Mouse (Mus musculus) retina, embryonic 14.5 days (tissue): ENCODE results near the gene Hdac4.

Source experiments
- DNase-seq: peaks from one replicate; pipeline ENCODE4 v3.0.0-alpha.2; 2015; ENCODE audit warnings: low spot score

The Hdac4 gene

DNA sequence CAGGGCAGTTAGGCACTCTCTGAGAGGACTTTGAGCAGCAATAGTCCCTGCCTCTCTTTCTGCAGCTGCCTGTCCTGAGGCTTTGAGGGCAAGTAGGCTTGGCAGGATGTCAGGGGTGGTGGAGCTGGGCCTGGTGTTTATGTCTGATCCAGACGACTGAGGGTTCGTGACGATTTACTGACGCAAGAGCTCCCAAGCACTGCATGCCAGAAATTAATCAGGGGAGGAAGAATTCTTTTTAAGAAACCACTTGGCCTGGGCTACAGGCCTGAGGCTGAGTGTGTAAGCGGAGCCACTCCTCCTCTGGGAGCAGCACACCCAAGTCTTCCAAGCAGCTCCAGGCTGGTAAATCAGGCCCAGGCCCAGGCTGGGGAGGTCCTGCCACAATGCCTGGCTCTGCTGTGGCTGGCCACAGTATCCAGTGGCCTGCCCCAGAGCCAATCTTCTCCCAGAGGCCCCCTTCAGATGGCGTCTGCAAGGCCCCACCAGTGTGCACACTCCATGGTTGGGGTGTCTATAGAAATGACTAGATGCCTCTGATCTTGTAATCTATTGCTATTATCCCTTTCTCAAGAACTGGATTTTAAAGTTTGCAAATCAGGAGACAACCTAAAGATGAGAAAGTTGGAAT is 64.9 kb downstream of the Hdac4 start:
- DNase-seq: no peak

GRCm38 (mm10) chr1:92129751-92130150 is 65.7 kb downstream of the Hdac4 start:
- no peak for DNase-seq

- DNase-seq: no peak
Measured at GRCm38 (mm10) chr1:92127785-92128184, 67.7 kb downstream of the Hdac4 start.

- DNase-seq: no peak
Measured at GRCm38 (mm10) chr1:92127366-92127765, 68.1 kb downstream of the Hdac4 start.

DNA sequence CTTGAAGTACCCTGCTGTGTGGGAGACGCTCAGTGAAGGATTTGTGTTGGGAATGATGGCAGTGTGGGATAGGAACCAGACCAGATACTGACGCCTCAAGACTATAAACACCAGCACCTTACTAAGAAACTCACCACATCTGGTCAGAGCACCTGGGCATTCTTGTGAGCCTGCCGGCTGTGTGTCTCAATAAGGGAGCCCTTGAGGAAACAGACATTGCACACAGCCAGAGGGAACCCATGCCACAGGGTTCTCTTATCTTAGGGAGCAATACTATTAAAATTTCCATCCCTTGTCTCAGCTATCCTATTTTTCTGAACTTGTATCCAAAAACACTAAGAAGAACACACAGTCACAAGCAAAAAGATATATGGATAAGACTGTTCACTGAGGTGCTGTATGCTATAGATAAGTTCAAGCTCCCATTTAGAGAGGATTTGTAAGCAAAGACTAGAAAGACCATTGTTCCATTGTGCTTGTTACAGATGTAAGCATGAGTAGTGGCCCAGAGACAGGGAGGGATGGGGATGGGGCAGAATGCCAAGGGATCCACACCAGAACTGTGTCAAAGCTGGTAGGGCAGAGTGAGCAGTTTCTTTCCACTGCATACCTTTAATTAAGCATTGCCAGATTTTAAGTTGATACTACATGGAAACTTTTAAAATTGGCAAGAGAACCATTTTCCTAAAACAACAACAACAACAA is 70.8 kb downstream of the Hdac4 start:
- DNase-seq: no peak

GRCm38 (mm10) chr1:92119303-92119702 is 76.2 kb downstream of the Hdac4 start:
- no peak for DNase-seq

DNA sequence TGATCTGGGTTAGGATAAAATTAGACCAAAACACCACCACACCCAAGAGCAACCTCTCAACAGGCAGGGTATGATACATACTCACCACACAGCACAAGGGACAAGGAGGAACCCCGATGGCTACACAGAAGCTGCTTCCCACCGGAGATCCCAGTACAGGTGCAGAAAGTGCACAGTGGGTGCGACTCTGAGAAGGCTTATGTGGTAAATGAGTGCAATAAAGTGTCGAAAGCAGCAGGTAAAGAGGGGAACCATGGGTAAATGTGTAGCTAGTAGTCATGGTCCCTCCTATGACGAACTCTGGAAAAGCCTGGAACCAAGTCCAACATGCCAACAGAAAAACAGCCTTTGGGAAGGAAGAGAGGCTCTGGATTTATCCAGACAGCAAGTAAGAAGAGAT is 77.9 kb downstream of the Hdac4 start:
- no peak for DNase-seq

- DNase-seq: no peak
Measured at GRCm38 (mm10) chr1:92116169-92116568, 79.3 kb downstream of the Hdac4 start.

GRCm38 (mm10) chr1:92114091-92114490 is 81.4 kb downstream of the Hdac4 start:
- DNase-seq: no peak

DNA sequence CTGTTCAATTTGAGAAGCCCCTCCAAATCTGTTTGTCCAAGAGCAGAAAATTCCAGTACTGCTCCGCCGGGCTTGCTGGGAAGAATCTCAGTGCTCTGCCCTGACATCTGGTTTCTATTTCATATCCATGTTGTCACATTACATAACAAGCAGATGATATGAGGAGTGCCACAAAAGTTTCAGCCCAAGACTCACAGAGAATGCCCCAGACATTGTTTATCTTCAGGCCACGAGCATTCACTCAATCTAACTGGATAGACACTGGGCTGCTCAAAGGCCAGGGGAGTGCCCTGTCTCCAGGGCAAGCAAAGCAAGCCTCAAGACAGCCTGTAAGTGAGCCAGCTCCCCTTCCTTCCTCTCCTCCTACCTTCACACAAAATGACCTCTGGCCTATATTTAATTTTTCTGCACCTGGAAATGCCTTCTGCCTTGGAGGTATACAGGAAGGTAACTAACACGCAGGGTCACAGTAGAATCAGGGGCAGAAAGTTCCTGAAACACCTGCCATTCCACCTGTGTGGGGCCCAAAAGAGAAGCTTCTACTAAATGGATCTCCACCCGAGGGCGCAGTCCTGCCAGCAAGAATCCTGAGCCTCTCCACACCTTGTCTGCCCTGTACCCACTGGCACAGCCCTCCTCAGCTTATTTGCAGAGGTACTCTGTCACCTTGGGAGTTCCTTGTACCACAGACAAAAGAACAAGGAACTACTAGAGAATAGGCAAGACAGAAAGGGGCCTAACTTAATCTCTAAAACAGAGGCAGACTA is 82.1 kb downstream of the Hdac4 start:
- no peak for DNase-seq

DNA sequence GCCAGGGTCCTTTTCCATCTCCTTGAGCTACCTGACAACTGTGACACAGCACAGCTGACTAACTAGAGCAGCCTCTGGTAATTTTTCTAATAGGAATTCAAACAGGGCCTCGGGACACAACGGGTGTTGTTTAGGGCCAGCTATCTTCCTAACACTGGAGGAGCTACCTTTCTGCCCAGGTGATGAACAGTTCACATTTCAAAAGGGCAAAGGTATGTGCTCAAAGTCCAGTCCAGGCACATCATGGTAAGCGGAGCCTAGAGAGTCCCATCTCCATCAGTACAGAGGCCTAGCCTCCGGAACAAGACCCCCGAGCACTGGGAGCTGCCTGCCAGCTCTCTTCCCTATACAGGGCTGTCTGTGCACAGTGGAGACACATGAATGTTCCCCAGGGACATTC is 82.9 kb downstream of the Hdac4 start:
- no peak for DNase-seq

GRCm38 (mm10) chr1:92111551-92111950 is 83.9 kb downstream of the Hdac4 start:
- no peak for DNase-seq

GRCm38 (mm10) chr1:92111026-92111425 is 84.5 kb downstream of the Hdac4 start:
- DNase-seq: no peak

- no peak for DNase-seq
Measured at GRCm38 (mm10) chr1:92109221-92109620, 86.3 kb downstream of the Hdac4 start.

GRCm38 (mm10) chr1:92108556-92108955 is 86.9 kb downstream of the Hdac4 start:
- DNase-seq: no peak

DNA sequence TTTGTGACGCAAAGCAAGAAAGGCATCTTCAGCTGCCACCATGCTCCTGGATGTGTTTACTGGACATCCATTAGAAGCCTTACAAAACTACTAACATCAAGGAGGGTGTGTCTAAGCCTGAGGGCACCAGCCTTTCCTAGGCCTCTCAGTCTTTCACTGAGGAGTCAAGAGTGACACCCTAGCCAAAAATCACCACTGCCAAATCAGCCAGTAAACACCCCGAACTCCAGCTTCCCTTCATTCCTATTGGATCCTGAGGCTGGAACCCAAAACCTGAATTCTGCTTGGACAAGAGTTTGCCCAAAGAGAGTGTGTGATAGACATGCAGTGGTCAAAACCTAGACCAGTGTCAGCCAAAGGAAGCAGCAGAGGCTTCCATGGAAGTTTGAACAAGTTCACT is 87.5 kb downstream of the Hdac4 start:
- DNase-seq: no peak

- DNase-seq: no peak
Measured at GRCm38 (mm10) chr1:92107521-92107920, 88.0 kb downstream of the Hdac4 start.

DNA sequence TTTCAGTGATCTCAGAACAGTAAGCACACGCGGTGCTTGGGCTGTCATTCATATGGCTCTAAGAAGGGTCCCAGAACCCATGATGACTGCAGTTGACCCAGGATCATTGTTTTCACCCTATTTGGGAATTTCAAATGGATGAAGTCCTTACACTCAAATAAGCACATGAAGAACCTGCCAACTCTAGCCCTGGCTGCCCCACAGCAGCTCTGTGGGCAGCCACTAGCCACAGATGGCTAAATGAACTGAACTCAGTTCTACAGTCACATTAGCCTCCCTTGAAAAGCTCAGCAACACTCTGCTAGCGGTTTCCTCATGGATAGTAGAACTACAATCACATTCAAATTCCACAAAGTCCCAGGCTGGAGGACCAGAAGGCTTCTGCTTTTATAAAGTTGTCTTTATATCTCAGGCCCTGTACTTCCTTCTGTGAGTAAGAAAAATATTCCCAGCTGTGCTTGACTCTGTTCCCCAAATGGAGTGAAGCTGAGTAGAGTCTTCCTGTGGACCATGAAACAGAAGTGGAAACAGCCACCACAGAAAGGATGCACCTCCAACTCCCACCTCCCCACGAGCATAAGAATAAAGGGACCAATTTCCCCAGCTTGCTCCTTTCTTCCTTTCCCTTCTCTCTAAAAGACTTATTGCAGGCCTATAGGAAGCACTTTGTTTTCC is 88.9 kb downstream of the Hdac4 start:
- no peak for DNase-seq

GRCm38 (mm10) chr1:92104718-92105117 is 90.8 kb downstream of the Hdac4 start:
- no peak for DNase-seq

GRCm38 (mm10) chr1:92103971-92104370 is 91.5 kb downstream of the Hdac4 start:
- no peak for DNase-seq

- DNase-seq: no peak
Measured at GRCm38 (mm10) chr1:92103377-92103776, 92.1 kb downstream of the Hdac4 start.

DNA sequence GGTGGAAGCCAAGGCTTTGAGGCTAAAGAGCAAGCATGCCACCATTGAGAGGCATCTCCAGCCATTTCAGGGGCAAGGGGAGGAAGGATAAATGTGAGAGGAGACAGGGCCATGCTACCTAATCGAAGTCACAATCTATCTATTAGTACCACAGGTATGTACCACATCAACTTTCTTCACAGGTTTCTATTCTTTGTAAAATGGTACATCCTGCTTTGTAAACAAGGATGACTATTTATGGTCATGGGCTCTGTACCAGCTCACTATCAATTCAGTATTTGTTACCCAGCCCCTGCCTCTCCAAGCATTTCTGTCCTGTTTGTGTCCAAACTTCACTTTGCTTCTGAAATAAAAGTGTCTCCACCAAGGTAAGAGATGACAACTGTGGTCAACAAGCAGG is 92.7 kb downstream of the Hdac4 start:
- DNase-seq: no peak
